Mouse (Mus musculus) spleen, embryonic (tissue): ENCODE measurements around the gene Fam69b.

Source experiments
- CTCF ChIA-PET: fragments of 350-600 bp; sonication (Branson Sonifier 250); formaldehyde crosslinking; loops from one replicate; lab custom pipeline; 2022; lab: Charles Lee

The Fam69b gene

DNA sequence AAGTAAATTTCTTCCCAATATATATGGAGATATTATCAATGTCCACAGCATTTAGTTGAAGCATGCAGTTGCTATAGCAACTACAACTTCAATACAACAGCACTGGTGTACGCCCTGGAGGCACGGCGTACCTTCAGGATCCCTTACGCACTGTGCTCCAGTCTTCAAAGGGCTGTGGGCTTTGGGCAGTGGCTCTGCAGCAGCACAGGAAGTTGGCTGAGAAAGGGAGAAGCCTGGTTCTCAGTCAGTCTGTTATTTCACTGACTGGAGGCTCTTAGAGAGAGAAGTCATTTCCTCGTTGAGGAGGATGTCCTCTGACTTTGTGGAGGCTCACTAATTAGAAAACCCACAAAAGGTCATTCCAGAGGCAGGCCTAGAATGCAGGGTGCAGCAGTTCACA lies 5.3 kb upstream of the Fam69b start:
- CTCF ChIA-PET: no interaction called here

DNA sequence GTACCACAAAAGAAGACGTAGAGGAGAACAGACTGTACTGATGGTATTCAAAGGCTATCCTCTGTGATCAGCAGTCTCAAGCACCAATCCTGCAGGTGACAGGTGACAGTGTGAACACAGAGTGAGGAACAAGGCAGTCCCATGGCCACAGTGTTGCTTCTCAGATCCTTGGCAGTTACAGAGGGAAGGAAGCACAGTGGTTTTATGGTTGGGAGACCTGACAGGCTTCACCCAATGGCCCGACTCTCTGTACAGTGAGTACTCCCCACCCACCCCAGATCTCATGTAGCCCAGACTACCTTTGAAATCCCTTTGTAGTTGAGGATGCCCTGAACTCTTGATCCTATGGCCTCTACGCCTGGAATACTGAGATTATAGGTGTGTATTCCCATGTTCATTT lies 2.8 kb upstream of the Fam69b start:
- CTCF ChIA-PET: no interaction called here

DNA sequence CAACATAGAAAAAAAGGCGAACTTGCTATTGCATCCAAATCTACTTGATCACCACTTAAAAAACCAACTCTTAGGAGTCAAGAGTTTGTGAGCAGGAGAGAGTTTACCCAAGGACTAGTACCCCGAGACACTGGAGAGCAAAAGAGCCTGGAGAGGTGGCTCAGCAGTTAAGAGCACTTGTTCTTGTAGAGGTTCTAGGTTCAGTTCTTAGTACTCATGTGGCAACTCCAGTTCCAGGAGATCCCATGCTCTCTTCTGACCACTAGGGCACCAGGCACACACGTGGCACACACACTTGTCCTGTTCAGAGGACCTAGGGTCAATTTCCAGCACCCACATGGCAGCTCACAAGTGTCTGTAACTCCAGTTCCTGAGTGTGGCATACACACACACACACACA lies 2.2 kb upstream of the Fam69b start:
- CTCF ChIA-PET: interaction anchor here (0.6 kb wide), 1 partner anchor 98 kb away, joined by 4 read pairs; no protein-coding TSS in a partner anchor

DNA sequence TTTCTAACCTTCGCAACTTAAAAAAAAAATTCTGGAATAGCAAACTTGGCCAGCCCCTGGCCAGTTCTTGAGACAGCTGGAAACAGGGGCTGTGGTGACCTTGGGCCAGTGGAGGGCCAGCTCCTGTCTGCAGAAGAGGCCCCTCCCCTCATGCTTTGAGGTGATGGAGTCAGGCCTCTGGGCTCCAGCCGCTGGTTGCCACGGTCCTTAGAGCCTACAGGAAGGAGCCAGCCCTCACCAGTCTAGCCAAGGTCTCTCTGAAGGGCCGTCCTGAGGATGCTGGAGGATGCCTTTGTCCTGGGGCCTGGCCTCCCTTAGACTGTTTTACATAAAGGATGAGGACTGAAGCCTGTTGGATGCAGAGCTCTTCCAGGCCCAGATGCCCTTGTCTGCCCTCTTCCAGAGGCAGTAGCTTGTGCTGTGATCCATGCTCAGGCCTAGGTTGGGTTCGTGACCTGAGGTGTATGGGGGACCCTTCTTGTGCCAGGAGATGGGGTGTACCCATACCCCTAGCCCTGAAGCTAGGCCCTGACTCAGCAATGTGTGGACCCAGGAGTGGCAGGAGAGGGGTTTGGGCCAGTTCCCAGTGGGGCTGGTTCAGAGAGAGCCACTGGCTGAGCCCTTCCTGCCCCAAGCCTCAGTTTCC lies 658 bp downstream of the Fam69b start:
- CTCF ChIA-PET: interaction anchor here (0.5 kb wide), 1 partner anchor 303 kb away, joined by 3 read pairs; no protein-coding TSS in a partner anchor

DNA sequence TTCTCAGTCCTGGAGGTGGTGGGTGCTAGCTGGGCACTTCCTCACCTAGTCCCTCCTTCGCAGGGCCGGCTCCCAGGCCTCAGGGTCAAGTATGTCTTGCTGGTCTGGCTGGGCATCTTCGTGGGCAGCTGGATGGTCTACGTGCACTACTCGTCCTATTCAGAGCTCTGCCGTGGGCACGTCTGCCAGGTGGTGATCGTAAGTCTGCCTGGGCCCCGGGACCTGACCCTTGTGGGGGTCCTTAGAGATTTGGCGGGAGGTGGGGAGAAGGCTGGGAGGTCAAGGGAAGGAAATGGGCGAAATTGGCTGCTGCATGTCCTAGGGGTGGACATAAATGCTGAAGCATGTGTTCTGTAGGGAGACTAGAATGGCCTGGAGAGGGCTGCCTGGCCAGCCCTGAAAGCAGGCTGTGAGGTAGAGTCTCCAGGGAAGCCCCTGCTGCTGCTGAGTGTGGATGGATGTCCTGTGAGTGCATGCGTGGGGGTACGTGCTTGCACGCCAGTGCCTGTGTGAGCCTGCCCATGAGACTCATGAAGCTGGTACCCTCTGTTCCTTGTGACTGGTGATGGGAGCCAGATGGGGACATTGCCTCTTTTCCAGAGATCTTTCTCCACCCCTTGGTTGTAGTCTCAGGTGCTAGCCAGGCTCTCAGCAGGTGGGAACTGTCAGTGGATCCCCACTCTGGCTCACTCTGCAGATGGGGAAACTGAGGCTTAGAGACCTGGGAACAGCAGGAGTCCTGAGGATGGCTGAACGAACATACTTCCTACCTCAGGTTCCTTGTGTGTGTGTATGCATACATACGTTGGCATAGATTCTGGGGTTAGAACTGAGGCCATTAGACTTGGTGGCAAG lies 4.5 kb downstream of the Fam69b start:
- CTCF ChIA-PET: no interaction called here

DNA sequence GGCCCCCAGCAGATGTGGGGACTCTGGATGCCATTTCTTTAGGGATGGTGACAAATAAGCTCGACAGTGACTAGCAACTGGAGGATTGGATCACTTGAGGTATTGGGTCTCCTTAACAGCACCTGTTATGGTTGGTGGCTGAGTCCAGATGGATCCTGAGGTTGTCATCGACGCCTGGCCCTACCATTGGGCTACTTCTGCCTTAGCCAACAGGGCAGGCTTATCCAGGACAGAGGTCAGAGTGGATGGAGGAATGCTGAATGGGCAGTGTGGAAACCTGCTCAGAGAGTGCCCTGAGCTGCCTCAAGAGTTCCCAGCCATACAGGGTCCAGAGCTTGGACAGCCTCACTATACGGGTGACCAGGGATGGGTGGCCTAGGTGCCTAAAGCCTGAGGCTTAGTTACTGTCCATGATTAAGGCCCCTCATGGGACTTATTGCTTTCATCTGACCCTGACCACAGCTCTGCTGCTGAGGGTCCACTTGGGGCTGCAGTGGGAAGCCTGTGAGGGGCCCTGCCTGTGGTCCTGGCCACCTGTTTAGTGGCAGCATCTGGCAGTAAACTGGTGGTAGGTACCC lies 5.8 kb downstream of the Fam69b start:
- CTCF ChIA-PET: interaction anchor here (0.5 kb wide), 1 partner anchor 1341 kb away, joined by 3 read pairs; no protein-coding TSS in a partner anchor

DNA sequence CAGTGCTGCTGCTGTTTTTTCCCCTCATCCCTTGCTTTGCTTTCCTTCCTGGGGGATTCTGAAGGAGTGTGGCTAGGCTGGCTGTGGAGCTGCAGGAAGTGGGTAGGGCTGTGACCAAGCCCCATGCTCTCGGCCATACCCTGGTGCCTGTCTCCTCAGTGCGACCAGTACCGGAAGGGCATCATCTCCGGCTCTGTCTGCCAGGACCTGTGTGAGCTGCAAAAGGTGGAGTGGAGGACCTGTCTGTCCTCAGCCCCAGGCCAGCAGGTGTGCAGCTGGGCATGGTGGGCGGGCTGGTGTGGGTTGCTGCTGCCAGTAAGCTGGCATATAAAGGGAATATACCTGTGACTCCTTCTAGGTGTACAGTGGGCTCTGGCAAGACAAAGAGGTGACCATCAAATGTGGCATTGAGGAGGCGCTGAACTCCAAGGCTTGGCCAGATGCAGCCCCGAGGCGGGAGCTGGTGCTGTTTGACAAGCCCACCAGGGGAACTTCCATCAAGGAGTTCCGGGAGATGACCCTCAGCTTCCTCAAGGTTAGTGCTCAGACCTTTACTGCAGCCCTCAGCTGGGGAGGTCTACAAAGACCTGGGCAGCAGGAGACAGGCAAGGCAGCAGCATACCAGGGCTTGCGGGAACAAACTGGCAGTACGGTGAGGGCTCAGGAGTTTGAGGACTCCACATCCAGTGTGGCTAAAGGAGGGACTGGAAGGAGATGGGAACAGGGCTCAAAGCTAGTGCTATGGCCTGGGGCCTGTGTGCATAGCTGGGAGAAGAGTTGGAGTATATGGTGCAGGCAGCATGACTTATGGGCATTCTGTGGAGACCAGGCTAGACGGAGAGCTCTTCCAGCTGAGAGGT lies 6.6 kb downstream of the Fam69b start:
- CTCF ChIA-PET: interaction anchor here (0.5 to 1.3 kb wide), 2 partner anchors 12 to 1342 kb away, joined by 3 to 13 read pairs; no protein-coding TSS in a partner anchor

DNA sequence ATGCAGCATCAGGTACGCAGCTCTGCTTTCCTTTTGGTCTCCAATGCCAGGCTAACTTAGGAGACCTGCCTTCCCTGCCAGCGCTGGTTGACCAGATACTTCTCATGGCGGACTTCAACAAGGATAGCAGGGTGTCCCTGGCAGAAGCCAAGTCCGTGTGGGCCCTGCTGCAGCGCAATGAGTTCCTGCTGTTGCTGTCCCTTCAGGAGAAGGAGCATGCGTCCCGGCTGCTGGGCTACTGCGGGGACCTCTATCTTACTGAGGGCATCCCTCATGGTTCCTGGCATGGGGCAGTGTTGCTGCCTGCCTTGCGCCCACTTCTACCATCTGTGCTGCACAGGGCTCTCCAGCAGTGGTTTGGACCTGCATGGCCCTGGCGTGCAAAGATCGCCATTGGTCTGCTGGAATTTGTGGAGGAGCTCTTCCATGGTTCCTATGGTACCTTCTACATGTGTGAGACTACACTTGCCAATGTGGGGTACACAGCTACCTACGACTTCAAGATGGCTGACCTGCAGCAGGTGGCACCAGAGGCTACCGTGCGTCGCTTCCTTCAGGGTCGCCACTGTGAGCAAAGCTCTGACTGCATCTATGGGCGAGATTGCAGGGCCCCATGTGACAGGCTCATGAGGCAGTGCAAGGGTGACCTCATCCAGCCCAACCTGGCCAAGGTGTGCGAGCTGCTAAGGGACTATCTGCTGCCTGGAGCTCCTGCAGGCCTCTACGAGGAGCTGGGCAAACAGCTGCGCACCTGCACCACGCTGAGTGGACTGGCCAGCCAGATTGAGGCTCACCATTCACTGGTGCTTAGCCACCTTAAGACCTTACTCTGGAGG lies 7.5 kb downstream of the Fam69b start:
- CTCF ChIA-PET: interaction anchor here (1.0 to 1.3 kb wide), 2 partner anchors 11 to 23 kb away, joined by 4 to 13 read pairs; no protein-coding TSS in a partner anchor

DNA sequence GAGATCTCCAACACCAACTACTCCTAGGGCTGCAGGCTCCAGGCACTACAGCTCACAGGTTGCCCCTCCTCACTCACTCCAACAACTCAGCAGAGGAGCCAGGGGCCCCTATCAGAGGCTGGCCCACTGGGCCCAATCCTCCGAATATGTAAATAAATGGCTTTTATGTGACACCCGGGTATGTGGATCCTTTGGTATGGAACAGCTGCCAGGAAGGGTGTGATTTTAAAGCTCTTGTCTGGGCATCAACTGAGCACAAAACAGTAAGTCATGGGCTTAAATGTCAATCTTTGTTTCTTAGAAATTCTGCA lies 8.0 kb downstream of the Fam69b start:
- CTCF ChIA-PET: interaction anchor here (1.0 to 1.3 kb wide), 2 partner anchors 11 to 24 kb away, joined by 4 to 13 read pairs; no protein-coding TSS in a partner anchor

DNA sequence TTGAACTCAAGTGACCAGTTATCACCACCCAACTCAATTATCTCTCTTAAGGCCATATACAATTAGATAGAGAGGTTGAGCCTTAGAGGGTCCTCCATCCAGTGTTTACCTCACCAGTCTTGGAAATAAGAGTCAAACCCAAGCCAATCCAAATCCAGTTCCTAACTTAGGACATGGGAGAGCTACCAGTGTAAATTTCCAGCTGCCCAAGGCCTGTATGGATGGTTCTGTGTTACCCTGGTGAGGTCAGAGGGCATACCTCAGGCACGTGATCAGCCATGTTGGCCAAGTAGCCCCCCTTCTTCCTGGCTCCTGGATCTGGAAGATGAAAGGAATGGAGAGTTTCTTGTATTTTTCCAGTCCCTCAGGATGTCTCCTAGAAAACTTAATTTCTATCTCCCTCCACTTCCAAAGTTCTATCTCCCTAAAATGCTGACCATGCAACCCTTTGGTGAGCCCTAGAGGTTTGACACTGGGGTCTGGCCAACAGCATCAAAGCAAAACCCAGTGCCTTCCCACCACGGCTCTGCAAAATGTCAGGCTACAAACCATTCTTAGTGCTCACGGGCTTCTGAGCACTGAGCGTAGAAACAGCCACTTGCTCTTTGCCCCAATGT lies 9.2 kb downstream of the Fam69b start:
- CTCF ChIA-PET: no interaction called here

DNA sequence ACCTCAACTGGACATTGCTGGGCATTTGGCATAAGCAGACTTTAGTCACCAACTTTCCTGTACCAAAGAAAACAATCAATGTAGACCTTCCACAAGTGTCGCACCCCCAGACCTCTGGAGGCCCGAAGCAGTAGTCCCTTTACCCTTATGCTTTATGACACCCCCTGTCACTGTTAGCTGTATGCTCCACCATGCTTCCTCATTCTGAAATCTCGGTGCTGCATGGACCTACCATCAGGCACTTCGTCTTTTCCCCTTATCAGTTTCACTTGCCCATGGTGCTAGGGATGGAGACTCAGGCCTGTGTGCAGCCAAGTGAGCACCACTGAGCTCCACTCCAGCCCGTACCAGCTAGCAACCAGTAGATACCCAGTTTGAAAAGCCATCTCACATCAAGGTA lies 9.8 kb downstream of the Fam69b start:
- CTCF ChIA-PET: no interaction called here

DNA sequence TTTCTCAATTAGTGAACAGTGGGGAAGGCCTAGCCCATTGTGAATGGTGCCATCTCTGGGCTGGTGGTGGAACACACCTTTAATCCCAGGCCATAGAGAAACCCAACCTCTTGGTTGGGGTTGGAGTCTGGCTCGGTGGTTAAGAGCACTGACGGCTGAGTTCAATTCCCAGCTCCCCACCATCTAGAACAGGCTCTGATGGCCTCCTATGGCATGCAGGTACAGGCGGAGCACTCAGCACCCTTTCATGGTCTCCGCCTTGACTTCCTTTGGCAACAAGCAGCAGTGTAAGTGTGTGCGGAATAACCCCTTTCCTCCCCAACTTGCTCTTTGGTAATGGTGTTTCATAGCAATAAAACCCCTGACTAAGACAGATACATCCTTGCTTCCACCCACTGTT lies 10.3 kb downstream of the Fam69b start:
- CTCF ChIA-PET: interaction anchor here (0.5 kb wide), 1 partner anchor 221 kb away, joined by 5 read pairs; no protein-coding TSS in a partner anchor

DNA sequence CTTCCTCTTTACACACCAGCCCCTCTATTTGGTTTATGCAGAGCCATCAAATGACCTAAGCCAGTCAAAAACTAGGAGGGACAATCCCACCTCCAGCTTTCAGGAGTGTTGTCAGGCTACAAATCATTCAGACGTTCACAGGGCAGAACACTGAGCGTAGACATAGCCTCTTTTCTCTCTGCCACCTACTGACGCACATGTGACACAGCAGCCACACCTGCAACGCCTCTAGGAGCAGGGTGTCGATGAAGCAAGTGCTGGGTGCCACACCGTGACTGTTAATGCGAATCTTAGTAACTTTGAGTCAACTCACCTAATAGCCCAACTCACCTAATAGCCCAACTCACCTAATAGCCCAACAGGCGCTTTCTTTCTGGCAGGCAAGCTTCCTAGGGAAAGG lies 10.8 kb downstream of the Fam69b start:
- CTCF ChIA-PET: interaction anchor here (0.5 kb wide), 1 partner anchor 221 kb away, joined by 5 read pairs; no protein-coding TSS in a partner anchor

DNA sequence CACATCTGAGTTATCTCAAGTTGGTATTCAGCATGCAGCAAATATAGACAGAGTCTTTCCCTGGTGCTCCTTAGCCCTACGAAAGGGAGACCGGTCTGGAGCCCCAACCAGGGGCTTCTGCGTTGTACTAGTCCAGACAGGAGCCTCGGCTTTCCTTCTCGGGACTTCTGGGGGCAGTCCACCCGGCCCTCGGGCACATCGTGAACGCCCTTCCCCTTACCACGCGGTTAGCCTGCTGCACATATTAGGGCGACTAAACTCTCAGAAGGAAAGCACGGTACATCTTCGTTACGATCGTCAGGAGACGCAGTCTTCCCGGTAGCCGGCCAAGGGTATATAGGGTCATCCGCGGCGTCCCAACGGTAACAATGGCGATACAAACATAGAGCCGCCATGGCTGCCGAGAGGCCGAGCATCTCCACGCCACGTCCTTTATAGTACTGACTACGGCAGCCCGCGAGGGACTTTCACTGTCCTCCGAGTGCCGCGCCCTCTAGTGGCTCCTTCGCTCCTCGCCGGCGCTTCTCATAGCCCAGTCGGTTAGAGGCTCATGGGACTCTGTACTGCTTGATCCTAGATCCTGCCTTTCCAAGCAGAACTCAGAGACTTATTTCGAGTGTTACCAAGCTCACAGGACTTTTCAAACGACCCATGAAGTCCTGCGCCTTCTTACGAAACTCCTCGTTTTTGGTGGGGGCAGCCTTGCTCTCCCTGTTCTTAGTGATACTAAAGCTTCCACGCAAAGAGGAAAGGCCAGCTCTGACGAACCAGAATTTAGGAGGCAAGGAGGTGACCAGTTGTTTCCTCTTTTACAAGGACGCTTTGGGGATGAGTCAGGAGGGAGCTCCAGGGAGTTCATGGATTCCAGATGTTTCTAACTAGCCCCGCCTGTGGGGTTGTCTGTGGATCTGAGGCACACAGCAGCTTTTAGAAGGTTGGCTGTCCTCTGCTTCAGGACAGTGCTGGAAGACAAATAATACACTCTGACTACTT lies 11.9 kb downstream of the Fam69b start:
- CTCF ChIA-PET: no interaction called here

DNA sequence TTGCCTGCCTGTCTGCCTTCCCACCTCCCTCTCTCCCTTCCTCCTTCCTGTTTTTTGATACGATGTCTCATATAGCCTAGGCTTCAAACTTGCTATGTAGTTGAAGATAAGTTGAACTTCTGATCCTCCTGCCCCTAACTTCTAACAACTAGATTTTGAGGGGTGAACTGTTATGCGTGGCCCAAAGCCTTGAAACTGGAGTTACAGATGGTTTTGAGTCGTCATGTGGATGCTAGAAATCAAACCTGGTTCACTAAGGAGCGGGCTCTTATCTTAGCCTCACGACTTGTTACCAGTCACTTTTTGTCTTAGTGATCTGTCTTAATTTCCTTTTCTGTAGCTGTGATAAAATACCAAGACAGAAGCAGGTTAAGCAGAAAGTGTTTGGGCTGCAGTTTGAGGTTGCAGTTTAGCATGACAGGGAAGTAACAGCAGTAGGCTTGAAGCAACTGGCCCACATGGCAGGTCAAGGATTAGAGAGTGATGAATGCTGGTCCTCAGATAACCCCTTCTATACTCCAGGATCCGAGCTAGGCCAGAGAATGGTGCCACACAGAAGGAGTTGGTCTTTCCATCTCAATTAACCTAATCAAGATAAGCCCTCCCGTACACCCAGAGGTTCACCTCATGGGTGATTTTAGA lies 12.9 kb downstream of the Fam69b start:
- CTCF ChIA-PET: no interaction called here

DNA sequence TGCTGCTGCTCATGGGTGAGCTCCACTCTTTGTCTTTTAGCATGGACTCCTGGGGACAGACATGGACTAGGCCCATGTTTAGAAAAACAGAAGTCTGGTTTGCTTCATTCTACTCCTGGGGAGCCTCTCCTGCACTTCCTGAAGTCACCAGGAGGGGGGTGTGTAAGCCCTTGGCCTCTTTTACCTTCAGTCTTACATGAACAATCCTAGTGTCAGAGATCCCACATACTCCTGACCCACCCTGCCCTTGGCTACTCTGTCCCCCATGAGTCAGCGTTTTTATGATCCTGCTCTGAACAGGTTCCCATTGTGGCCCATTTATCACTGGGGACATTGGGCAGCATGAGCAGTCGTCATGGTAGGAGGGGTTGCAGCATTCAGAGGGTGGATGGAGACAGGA lies 15.7 kb downstream of the Fam69b start:
- CTCF ChIA-PET: interaction anchor here (0.6 kb wide), 1 partner anchor 105 kb away, joined by 3 read pairs; no protein-coding TSS in a partner anchor

DNA sequence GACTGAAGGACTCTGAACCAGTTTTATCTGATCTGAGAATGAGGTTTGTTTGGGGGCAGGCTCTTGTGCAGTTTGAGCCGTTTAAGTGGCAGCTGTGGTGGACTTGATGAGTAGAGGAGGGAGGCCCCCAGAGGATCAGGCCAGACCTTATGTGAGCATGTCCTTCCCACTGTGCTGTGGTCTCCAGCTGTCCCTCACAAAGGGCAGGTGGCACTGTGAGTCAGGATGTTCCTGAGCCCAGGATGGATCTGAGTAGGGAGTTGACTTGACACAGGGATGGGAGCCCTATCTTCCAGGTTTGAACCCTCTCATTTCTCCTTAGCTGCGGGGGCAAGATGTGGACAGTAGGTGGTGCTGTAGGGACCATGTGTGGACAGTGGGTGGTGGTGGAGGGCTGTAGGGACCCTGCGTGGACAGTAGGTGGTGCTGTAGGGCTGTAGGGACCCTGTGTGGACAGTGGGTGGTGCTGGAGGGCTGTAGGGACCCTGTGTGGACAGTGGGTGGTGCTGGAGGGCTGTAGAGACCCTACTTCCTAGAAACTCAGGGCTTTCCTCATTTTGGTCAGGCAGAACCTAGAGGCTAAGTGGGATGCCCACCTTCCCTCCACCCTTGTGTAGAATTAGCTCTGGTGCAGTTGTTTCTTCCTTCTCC lies 18.5 kb downstream of the Fam69b start:
- CTCF ChIA-PET: interaction anchor here (0.6 to 0.9 kb wide), 2 partner anchors 11 to 198 kb away, joined by 3 to 13 read pairs; no protein-coding TSS in a partner anchor
